Mouse (Mus musculus) CD8-positive naive resting alpha-beta T cell, adult 2 months (primary cell): Measurements from ENCODE around the gene Zbtb16.

Experiments
- DNase-seq, 2 experiments: peaks; one replicate each; pipeline ENCODE4 v3.0.0; 2022; ENCODE audit warnings: low read depth in 2 of 2, low spot score in 2 of 2

Gene Zbtb16

DNA sequence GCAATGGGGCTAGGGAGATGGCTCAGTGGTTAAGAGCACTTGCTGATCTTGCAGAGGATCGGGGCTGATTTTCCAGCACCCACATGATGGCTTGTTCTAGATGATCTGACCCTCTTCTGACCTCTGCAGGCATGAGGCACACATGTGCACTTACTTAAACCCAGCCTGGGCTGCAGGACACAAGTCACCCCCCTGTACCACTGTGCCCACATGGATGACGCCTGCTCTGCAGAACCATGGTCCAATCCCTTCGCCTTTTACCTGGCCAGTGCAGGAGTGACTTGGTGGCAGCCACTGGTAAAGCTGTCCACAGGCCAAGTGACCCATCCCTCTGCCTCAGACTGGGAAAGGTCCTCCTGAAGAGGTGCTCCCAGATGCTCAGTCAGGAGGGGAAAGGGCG lies 67.1 kb downstream of the Zbtb16 start:
- no peak for DNase-seq

DNA sequence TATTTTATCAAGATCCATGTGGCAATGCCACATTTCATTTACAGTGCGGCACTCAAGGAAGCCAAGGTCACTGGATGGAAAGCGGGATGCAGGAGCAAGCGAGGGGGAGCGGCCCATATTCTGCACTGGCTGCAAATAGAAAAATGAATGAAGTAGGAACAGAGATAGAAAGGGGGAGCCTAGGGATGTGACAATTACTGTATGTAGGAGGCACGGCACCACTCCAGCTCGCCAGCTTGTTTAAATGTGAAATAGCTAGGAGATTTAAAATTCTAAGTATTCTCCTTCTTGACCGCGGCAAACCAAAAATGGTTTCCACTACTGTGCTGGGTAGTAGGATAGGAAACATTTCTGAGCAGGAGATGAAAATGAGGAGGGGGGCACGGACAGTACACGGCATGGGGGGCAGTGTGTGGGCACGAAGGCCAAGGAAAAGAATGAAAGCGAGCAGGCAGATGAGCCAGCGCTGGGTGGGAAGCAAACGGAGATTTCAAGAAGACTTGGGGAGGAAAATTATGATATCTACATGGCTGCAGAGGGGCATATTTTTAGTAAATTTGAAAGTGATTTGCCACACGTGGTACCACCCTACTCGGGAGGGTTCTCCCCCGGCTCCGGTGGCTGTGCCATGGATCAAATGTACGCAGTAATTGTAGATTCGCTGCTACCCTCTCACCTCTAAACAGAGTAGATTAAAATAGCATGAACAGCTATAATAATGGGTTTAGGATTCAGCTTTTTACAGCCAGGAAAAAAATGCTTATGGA lies 68.2 kb downstream of the Zbtb16 start:
- no peak for DNase-seq

DNA sequence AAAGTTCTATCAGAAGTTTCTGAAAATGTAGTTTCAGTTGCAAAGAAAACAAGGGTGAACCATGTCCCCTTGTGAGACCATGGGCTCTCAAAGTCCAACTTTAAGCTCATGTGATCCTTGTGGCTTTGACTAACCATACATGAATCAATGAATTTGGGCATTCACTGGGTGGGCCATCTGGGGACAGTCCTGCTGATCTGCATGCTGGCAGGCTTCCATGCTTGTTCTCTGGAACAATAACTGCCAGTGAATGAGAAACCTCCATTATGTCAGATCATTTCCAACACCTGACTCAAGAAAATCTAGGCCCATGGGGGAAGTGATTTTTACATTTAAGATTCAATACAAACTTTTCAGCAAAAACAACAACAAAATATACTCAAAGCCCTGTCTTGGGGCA lies 70.1 kb downstream of the Zbtb16 start:
- DNase-seq = no peak

DNA sequence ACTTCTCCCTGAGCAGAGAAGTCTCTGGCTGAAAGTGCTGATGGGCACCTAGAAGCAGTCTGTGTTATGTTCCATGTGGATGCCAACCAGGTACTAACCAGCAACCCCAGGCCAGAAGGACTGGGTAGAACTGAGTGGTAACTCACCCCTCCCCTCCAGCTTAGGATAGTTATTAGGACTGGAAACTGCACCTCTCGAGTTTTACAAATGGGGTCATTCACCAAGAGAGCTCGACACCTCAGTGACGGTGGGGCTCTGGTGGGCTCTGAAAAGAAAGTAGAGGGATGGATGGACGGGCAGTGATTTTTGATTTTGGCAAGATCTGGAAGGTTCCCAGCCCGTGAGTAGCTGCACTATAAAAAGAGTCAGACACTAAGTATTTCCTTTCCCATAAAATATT lies 71.7 kb downstream of the Zbtb16 start:
- no peak for DNase-seq

GRCm38 (mm10) chr9:48761732-48762637 lies 74.0 kb downstream of the Zbtb16 start:
- no peak for DNase-seq

GRCm38 (mm10) chr9:48761175-48761556 lies 74.9 kb downstream of the Zbtb16 start:
- DNase-seq = no peak

- no peak for DNase-seq
Measured at GRCm38 (mm10) chr9:48760449-48761174, 75.4 kb downstream of the Zbtb16 start.

DNA sequence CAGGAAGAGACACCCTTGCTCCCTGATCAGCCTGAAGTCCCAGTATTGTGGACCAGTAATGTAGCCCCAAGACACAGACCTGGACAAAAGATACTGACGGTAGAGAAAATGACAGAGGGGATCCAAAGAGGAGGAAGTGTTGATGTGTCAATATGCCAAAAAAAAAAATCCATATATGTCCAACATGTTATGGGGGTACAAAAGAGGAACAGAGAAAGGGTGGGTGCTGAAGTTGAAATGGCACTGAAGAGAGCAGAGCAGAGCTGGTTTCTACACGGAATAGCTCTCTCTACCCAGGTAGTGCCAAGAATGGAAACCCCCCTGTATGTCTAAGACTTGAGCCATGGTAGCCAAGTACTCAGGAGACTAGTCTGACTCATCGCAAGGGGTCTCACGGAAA lies 76.9 kb downstream of the Zbtb16 start:
- no peak for DNase-seq

DNA sequence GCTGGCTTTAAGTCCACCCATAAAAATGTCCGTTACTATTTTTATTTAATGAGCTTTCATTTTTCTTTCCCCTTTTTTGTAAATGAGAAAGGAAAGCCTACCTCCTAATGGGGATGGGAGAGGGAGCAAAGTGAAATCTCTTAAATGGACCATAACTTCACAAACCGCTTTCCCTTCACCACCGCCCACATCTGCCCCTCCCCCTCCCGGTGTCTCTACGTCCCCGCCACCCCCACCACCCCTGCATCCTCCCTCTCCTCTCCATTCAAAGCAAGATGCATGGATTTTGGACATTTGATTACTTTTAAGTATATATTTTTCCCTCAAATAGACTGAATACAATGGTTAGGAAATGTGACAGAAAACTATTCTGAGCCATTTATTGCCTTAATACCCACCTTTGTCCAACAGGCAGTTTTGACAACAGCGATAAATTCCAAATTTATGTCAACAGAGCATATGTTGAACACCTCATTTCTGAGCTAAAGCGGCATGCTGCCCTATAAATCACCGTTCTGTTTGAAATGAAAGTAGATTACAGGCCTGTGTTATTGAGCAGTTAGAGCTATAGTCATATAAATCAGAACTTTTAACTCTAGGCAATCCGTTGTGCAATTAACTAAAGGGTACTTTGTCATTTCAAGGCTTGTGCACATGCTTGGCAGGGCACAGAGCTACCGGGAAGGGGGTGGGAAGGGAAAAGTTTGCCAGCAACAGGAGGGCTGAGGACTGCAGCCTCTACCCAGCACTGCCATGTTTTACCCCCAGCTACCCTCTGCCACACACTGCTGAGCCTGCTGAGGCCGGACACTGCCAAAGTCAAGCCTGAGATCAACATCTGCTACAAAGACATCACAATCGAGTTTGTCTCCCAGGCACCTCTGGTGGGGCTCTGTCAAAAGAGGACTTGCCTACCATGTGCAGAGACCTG lies 78.1 kb downstream of the Zbtb16 start:
- DNase-seq = no peak

- no peak for DNase-seq
Measured at GRCm38 (mm10) chr9:48756261-48756812, 79.7 kb downstream of the Zbtb16 start.

GRCm38 (mm10) chr9:48755438-48756070 lies 80.5 kb downstream of the Zbtb16 start:
- no peak for DNase-seq

DNA sequence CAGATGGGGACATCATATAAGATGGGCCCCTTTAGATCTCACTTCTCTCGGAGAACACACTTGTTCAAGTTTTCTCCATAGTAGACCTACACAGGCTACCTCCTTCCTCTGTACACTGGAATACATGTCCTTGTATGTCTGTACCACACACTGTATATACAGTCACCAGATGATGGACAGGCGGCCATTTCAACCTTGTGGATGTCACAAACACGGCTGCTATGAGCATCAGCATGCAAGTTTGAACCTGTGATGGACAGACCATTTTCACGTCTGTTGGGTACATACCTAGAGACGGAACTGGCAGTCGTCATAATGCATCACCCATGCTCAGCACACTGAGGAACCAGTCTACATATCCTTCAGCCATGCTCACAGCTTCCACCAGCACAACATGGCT lies 81.6 kb downstream of the Zbtb16 start:
- no peak for DNase-seq

DNA sequence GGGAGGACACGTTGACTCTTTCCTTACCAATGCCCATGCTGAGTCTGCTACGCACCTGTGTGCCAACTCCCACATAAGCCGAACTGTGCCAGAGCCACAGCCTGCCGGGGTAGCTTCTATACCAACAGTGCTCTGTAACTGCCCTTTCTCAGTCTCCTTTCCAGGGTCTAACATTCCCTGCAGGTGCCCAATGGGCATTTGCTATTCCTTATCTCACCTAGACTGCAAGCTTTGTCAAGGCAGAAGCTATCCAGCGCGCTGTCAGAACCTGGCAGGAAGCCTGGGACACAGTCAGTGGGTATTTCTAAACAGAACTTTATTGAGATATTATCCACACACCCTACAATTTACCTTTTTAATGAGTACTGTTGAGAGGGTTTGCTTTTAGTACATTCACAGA lies 82.1 kb downstream of the Zbtb16 start:
- no peak for DNase-seq

GRCm38 (mm10) chr9:48751900-48752299 lies 84.1 kb downstream of the Zbtb16 start:
- no peak for DNase-seq

DNA sequence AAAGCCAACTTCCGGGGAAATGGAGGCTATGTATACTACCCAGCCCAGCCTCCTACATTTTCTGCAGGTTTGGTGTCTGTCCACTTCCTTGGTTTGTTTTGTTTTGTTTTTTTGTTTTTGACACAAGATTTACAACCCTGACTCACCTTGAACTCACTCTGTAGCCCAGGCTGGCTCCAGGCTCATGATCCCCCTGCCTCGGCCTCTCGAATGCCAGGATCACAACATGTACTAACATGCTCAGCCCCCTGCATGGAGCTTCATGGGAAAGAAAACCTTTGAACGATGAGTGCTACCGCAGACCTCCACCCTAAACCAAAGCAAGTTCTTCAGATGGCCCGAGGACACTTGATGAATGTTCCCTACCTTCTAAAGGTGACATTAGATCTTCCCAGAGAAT lies 86.4 kb downstream of the Zbtb16 start:
- no peak for DNase-seq

DNA sequence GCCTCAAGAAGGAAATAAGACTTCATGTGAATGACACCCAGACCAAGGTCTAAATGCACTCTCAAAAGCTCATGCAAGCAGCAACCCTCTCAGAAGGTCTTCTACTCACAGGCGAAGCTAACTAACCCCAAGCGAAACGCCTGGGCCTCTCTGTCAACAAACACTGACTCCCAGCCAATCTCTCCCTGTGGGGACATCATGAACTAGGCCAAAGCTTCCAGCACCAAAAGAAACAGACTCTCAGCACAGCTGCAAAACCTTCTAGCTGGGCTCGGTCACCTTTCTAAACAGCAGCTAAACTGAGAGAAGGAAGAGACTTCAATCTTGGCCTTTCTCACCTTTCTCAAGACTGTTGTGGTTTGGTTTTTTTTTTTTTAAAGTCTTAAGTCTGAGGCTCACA lies 86.9 kb downstream of the Zbtb16 start:
- DNase-seq = no peak

- no peak for DNase-seq
Measured at GRCm38 (mm10) chr9:48748761-48749160, 87.3 kb downstream of the Zbtb16 start.

- no peak for DNase-seq
Measured at GRCm38 (mm10) chr9:48748216-48748615, 87.8 kb downstream of the Zbtb16 start.

- DNase-seq = no peak
Measured at GRCm38 (mm10) chr9:48746506-48746905, 89.5 kb downstream of the Zbtb16 start.
